Mouse (Mus musculus) liver, adult 2 months (tissue): Measurements from ENCODE around the gene Grm7. TPM values are rescaled to one million over a fixed set of nuclear protein-coding genes. Genes with fewer than 3 reads are reported as not detected.

ENCODE experiments used
- DNase-seq: peaks from one replicate; pipeline ENCODE4 v3.0.0-alpha.2; 2011; ENCODE audit warnings: low read depth, low spot score; ENCODE audit errors: extremely low read depth
- H3K27ac ChIP-seq: fragments of 200-500 bp; replicated peaks from 2 replicates; pipeline ENCODE4 v1.5.1; 2012; ENCODE audit warnings: low read depth, mild to moderate bottlenecking, control low read depth, inconsistent platforms, low read length; ENCODE audit not compliant: insufficient read depth
- H3K27me3 ChIP-seq: fragments of 200-500 bp; 2 replicates; pipeline ENCODE4 v1.6.1; 2012; ENCODE audit warnings: mild to moderate bottlenecking, moderate library complexity, low read length, inconsistent platforms; ENCODE audit not compliant: control insufficient read depth, insufficient read depth
- H3K36me3 ChIP-seq: fragments of 200-500 bp; 2 replicates; pipeline ENCODE4 v1.6.1; 2012; ENCODE audit warnings: low read length, inconsistent platforms; ENCODE audit not compliant: control insufficient read depth, insufficient read depth
- H3K4me1 ChIP-seq: fragments of 200-500 bp; 2 replicates; pipeline ENCODE4 v1.6.1; 2011; ENCODE audit warnings: low read length; ENCODE audit not compliant: control insufficient read depth, insufficient read depth
- H3K4me3 ChIP-seq: fragments of 200-500 bp; 2 replicates; pipeline ENCODE4 v1.5.1; 2011; ENCODE audit warnings: low read depth, mild to moderate bottlenecking, control low read depth, low read length, moderate library complexity; ENCODE audit not compliant: insufficient read depth
- H3K79me2 ChIP-seq: fragments of 200-500 bp; 2 replicates; pipeline ENCODE4 v1.6.1; 2012; ENCODE audit warnings: inconsistent platforms, mild to moderate bottlenecking, low read length, moderate library complexity; ENCODE audit not compliant: control insufficient read depth, insufficient read depth
- H3K9ac ChIP-seq: fragments of 200-500 bp; 2 replicates; pipeline ENCODE4 v1.6.1; 2012; ENCODE audit warnings: low read depth, mild to moderate bottlenecking, control low read depth, inconsistent platforms, low read length
- CTCF ChIP-seq: fragments of 200-500 bp; IDR thresholded peaks from 2 replicates; pipeline ENCODE4 v1.5.1; 2011; ENCODE audit warnings: low read depth, low read length, control low read depth
- POLR2A ChIP-seq: fragments of 200-500 bp; IDR thresholded peaks from 2 replicates; pipeline ENCODE4 v1.6.1; 2011; ENCODE audit warnings: low read length, control low read depth; ENCODE audit not compliant: insufficient read depth; ENCODE audit errors: extremely low read depth
- WGBS: fragments of 180-500 bp; shearing (Covaris S2); methylation state at CpG from one replicate; pipeline ENCODE4 v1.1.7; 2018; 5-methylcytosine and 5-hydroxymethylcytosine counted together
- polyA plus RNA-seq: library from polyadenylated mRNA; depleted of rRNA; stranded (reverse); fragments of >200 nt; gene quantifications from 2 replicates; pipeline ENCODE4 v1.2.3, GENCODE M21; 2012
- total RNA-seq: library from RNA; depleted of rRNA; stranded (reverse); fragments of >200 nt; gene quantifications from 2 replicates; pipeline ENCODE4 v1.2.3, GENCODE M21; 2014

Gene Grm7
- total and polyA plus RNA-seq, 2 experiments = not detected

- H3K27ac ChIP-seq = no peak overlapping the region
- no peaks in the 10 kb centered on the region for H3K79me2 ChIP-seq
- no peak overlapping the region for H3K9ac ChIP-seq
- H3K4me1 ChIP-seq = no peaks in the 10 kb centered on the region
- H3K36me3 ChIP-seq = no peaks in the 10 kb centered on the region
- no peak overlapping the region for H3K4me3 ChIP-seq
- H3K27me3 ChIP-seq = no peaks in the 10 kb centered on the region
- WGBS = 91% methylated on average over 1 of the region's 1 CpGs
- DNase-seq = no peak
- no peak for TF ChIP-seq CTCF
- TF ChIP-seq POLR2A = no peak
Measured at GRCm38 (mm10) chr6:110664436-110664835, 19.1 kb downstream of the Grm7 start.

DNA sequence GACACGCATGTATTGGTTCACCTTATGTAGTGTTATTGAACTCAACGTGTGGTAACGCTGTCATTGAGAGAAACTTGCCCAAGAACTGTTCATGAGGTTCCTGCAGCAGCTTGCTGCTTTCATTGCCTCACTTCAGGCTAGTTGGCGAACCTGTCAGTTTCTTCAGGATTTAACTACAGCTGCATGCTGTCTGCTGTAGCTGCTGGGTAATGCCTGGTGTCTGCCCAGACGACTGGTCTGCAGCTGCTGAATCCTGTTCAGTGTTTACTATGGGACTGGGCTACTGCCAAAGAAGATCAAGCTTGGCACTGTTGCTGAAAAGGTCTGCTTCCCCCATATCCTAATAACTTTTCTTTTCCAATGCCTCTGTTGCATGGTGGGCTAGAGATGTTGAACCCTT is 23.1 kb downstream of the Grm7 start:
- no peaks in the 10 kb centered on the region for H3K79me2 ChIP-seq
- 56% methylated on average over 5 of the region's 5 CpGs for WGBS
- no peak for DNase-seq
- no peak for TF ChIP-seq CTCF
- H3K36me3 ChIP-seq = no peaks in the 10 kb centered on the region
- no peak overlapping the region for H3K27ac ChIP-seq
- H3K4me3 ChIP-seq = no peak overlapping the region
- H3K9ac ChIP-seq = no peak overlapping the region
- H3K27me3 ChIP-seq = no peaks in the 10 kb centered on the region
- no peaks in the 10 kb centered on the region for H3K4me1 ChIP-seq

- no peak for DNase-seq
- Histone ChIP-seq H3K79me2 (no peaks in the 10 kb centered on the region), H3K4me1 (no peaks in the 10 kb centered on the region), H3K27ac (no peak overlapping the region), H3K9ac (no peak overlapping the region), H3K36me3 (no peaks in the 10 kb centered on the region), H3K27me3 (no peaks in the 10 kb centered on the region), H3K4me3 (no peak overlapping the region)
- TF ChIP-seq CTCF = no peak
- no peak for TF ChIP-seq POLR2A
- WGBS = 66% methylated on average over 1 of the region's 1 CpGs
Measured at GRCm38 (mm10) chr6:110690954-110691353, 45.6 kb downstream of the Grm7 start.

GRCm38 (mm10) chr6:110709763-110710162 is 64.4 kb downstream of the Grm7 start:
- Histone ChIP-seq H3K4me3 (no peak overlapping the region), H3K79me2 (no peaks in the 10 kb centered on the region), H3K36me3 (no peaks in the 10 kb centered on the region), H3K9ac (no peak overlapping the region), H3K4me1 (no peaks in the 10 kb centered on the region), H3K27me3 (no peaks in the 10 kb centered on the region), H3K27ac (no peak overlapping the region)
- 69% methylated on average over 5 of the region's 5 CpGs for WGBS
- DNase-seq = no peak
- no peak for TF ChIP-seq POLR2A
- TF ChIP-seq CTCF = no peak

GRCm38 (mm10) chr6:110714943-110715342 is 69.6 kb downstream of the Grm7 start:
- Histone ChIP-seq H3K27me3 (no peaks in the 10 kb centered on the region), H3K79me2 (no peaks in the 10 kb centered on the region), H3K4me3 (no peak overlapping the region), H3K9ac (no peak overlapping the region), H3K36me3 (no peaks in the 10 kb centered on the region), H3K27ac (no peak overlapping the region), H3K4me1 (no peaks in the 10 kb centered on the region)
- WGBS = 86% methylated on average over 3 of the region's 3 CpGs
- TF ChIP-seq CTCF = no peak
- no peak for TF ChIP-seq POLR2A
- DNase-seq = no peak

- Histone ChIP-seq H3K9ac (no peak overlapping the region), H3K27ac (no peak overlapping the region), H3K36me3 (no peaks in the 10 kb centered on the region), H3K4me1 (no peaks in the 10 kb centered on the region), H3K27me3 (no peaks in the 10 kb centered on the region), H3K79me2 (no peaks in the 10 kb centered on the region), H3K4me3 (no peak overlapping the region)
- TF ChIP-seq CTCF (no peak), POLR2A (no peak)
- DNase-seq = no peak
- WGBS = 82% methylated on average over 4 of the region's 4 CpGs
Measured at GRCm38 (mm10) chr6:110723371-110723770, 78.0 kb downstream of the Grm7 start.
